Mouse (Mus musculus) liver, embryonic 14.5 days (tissue): ENCODE measurements at regions not wholly inside any gene's neighbourhood (a gene's known extent, or its start where the extent isn't known, plus 50 kb on each side); places are given as distances from the start of the nearest gene placed in this dataset.

Source experiments
- CTCF ChIP-seq: IDR thresholded peaks from 2 replicates; pipeline ENCODE4 v1.5.1; 2016; ENCODE audit warnings: antibody characterized with exemption, low read depth, control low read depth
- EP300 ChIP-seq: IDR thresholded peaks from 2 replicates; pipeline ENCODE4 v1.6.1; 2016; ENCODE audit warnings: antibody characterized with exemption, low read depth

GRCm38 (mm10) chr4:101366905-101367679, 52.0 kb upstream of the Ak4 start:
- TF ChIP-seq CTCF = peak; percentile 59
- TF ChIP-seq EP300 = no peak
